Mouse (Mus musculus) cerebellum, adult 11-12 months (tissue): ENCODE measurements around the gene Btg4.
"Not testable (repeated sequence)": the region's sequence is repeated elsewhere in the genome, so short reads cannot be mapped to it uniquely, and the experiment has no call there.

ENCODE experiments used
- DNase-seq: peaks from one replicate; pipeline ENCODE4 v3.0.0; 2022

Btg4 gene

GRCm38 (mm10) chr9:51096306-51096705 lies 35.6 kb downstream of the Btg4 start:
- no peak for DNase-seq

- DNase-seq: peak; percentile 27
These were observed 41.2 kb downstream of the Btg4 start, which contains the start of gene 4833427G06Rik for GRCm38 (mm10) chr9:51101756-51102425. Gene 4833427G06Rik, minus strand, starts transcription at chr9:51102078.

- DNase-seq: peak; percentile 19
These were observed 42.5 kb downstream of the Btg4 start for GRCm38 (mm10) chr9:51102963-51103807.

GRCm38 (mm10) chr9:51103808-51104514 lies 43.3 kb downstream of the Btg4 start:
- peak; percentile 11 for DNase-seq

- DNase-seq: no peak
These were observed 45.0 kb downstream of the Btg4 start for GRCm38 (mm10) chr9:51105751-51106150.

GRCm38 (mm10) chr9:51114767-51115166 lies 54.1 kb downstream of the Btg4 start:
- no peak for DNase-seq

- DNase-seq: no peak
These were observed 76.3 kb downstream of the Btg4 start for GRCm38 (mm10) chr9:51136985-51137384.

- DNase-seq: no peak
These were observed 76.7 kb downstream of the Btg4 start for GRCm38 (mm10) chr9:51137432-51137831.

GRCm38 (mm10) chr9:51137836-51138235 lies 77.1 kb downstream of the Btg4 start:
- no peak for DNase-seq

GRCm38 (mm10) chr9:51138301-51138700 lies 77.6 kb downstream of the Btg4 start:
- DNase-seq: no peak

GRCm38 (mm10) chr9:51139401-51139800 lies 78.7 kb downstream of the Btg4 start:
- not testable (repeated sequence) for DNase-seq

GRCm38 (mm10) chr9:51140711-51141110 lies 80.0 kb downstream of the Btg4 start:
- no peak for DNase-seq

GRCm38 (mm10) chr9:51143437-51143836 lies 82.7 kb downstream of the Btg4 start:
- DNase-seq: no peak

- no peak for DNase-seq
These were observed 83.5 kb downstream of the Btg4 start for GRCm38 (mm10) chr9:51144218-51144617.

- DNase-seq: no peak
These were observed 85.8 kb downstream of the Btg4 start for GRCm38 (mm10) chr9:51146496-51146895.

- DNase-seq: no peak
These were observed 86.6 kb downstream of the Btg4 start for GRCm38 (mm10) chr9:51147294-51147693.

GRCm38 (mm10) chr9:51152079-51152752 lies 91.5 kb downstream of the Btg4 start:
- peak; percentile 27 for DNase-seq

GRCm38 (mm10) chr9:51161771-51162388 lies 101.2 kb downstream of the Btg4 start:
- DNase-seq: peak; percentile 48

- no peak for DNase-seq
These were observed 103.3 kb downstream of the Btg4 start for GRCm38 (mm10) chr9:51163989-51164388.

GRCm38 (mm10) chr9:51165312-51166180 lies 104.8 kb downstream of the Btg4 start, which contains the start of gene Gm32742:
Gene Gm32742, minus strand, starts transcription at chr9:51165517.
- DNase-seq: no peak

GRCm38 (mm10) chr9:51167954-51168353 lies 107.3 kb downstream of the Btg4 start:
- no peak for DNase-seq
